8 mouse cellular contexts compared by ENCODE assay signal in the genomic region with DNA sequence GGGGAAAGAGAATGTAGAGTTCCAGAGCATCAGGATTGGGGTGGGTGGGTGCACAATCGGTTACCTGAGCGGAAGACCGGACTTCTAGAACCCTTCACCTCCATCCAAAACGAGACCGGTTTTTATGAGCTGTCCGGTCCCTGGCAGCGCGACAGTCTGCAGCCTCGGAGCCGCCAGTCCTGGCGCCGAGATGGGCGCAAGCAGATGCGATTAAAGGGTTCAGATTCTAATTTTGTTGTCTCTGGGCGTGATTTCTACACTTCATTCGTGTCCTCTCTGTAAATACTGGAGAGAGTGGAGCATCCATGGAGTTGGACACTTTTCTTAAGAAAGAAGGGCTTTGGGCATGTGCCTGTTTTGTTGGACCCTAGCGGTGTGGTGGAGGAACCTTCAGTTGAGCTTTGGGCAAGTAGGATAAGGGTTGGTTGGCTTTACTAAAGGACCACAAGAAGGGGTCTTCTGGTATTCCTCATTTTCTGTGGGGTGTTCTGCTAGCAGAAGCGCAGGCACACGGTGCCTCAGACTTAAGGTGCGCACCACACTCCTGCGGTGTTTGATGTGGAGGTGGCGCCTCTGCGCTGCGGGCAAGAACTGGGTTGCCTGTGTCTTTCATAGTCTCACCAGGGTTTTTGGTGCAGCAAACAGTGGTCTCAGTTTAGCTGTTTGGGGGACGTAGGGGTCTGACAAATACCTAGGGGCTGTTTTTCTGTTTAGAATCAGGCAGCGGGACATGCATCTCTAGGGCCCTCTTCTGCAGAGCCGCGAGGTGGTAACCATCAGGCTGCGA. TPM values are rescaled to one million over a fixed set of nuclear protein-coding genes. Genes with fewer than 3 reads are reported as not detected.
DNase-seq lines count a peak whose midpoint lies in the region; ATAC-seq lines count a peak whose summit lies in the region.

No protein-coding gene starts in this region.

- no peak overlapping the region for H3K9ac ChIP-seq in lung, embryonic 15.5 days
- no peak overlapping the region; the same call in 1 of the 2 replicates for H3K9ac ChIP-seq in intestine, embryonic 15.5 days
- peak overlapping the region; percentile 63; the same call in 1 of the 2 replicates for H3K9ac ChIP-seq in midbrain, embryonic 14.5 days (replicated peaks; ENCODE audit: low read length)

- H3K4me3 ChIP-seq in lung, embryonic 15.5 days = peak overlapping the region; percentile 46
- peak overlapping the region; percentile 48 for H3K4me3 ChIP-seq in intestine, embryonic 15.5 days (replicated peaks)
- peak overlapping the region; percentile 65 for H3K4me3 ChIP-seq in midbrain, embryonic 14.5 days (replicated peaks; ENCODE audit: low read depth, low read length)

- no peaks in the 10 kb centered on the region for H3K36me3 ChIP-seq in lung, embryonic 15.5 days
- H3K36me3 ChIP-seq in intestine, embryonic 15.5 days = no peaks in the 10 kb centered on the region
- no peaks in the 10 kb centered on the region for H3K36me3 ChIP-seq in midbrain, embryonic 14.5 days (ENCODE audit: control insufficient read depth, insufficient read depth, low read length)

- H3K27me3 ChIP-seq in lung, embryonic 15.5 days = peaks cover 45% of the 10 kb centered on the region
- H3K27me3 ChIP-seq in intestine, embryonic 15.5 days (replicated peaks) = peaks cover 39% of the 10 kb centered on the region
- peaks cover 19% of the 10 kb centered on the region for H3K27me3 ChIP-seq in midbrain, embryonic 14.5 days (ENCODE audit: control insufficient read depth, insufficient read depth, low read length)

- DNase-seq in lung, postnatal 4 days = no peak
- peak; percentile 41 for DNase-seq in embryo, embryonic 9.5 days (ENCODE audit: extremely low spot score)
- DNase-seq in midbrain, embryonic 14.5 days = peak; percentile 46
- DNase-seq in ovary, postnatal 36 days (ENCODE audit: low spot score) = no peak
- DNase-seq in T-cell, adult 2 months (ENCODE audit: low spot score) = no peak
- no peak for DNase-seq in thymus, postnatal 0 days (ENCODE audit: low spot score)

- ATAC-seq in lung, embryonic 15.5 days (ENCODE audit: borderline replicate concordance, extremely low read depth, low FRiP score, low TSS enrichment) = no peak
- ATAC-seq in intestine, embryonic 15.5 days = no peak
- 0 out of 2 replicates have a peak, but pooled peaks have one; percentile 12 for ATAC-seq in midbrain, embryonic 14.5 days (ENCODE audit: low FRiP score, low TSS enrichment)

- 3% methylated on average over 29 of the region's 29 CpGs for WGBS in lung, embryonic 15.5 days
- WGBS in intestine, embryonic 15.5 days = 1% methylated on average over 29 of the region's 29 CpGs
- 1% methylated on average over 29 of the region's 29 CpGs for WGBS in midbrain, embryonic 14.5 days

- peak overlapping the region; percentile 93 for H3K4me2 ChIP-seq in lung, embryonic 15.5 days
- H3K4me2 ChIP-seq in intestine, embryonic 15.5 days (replicated peaks) = peak overlapping the region; percentile 91
- peak overlapping the region; percentile 98 for H3K4me2 ChIP-seq in midbrain, embryonic 14.5 days (ENCODE audit: low read length)

- peaks cover 16% of the 10 kb centered on the region; the same call in 1 of the 2 replicates for H3K4me1 ChIP-seq in lung, embryonic 15.5 days
- peaks cover 17% of the 10 kb centered on the region; the same call in 1 of the 2 replicates for H3K4me1 ChIP-seq in intestine, embryonic 15.5 days (replicated peaks)
- H3K4me1 ChIP-seq in midbrain, embryonic 14.5 days (ENCODE audit: control insufficient read depth, insufficient read depth, low read length) = peaks cover 10% of the 10 kb centered on the region; the same call in 1 of the 2 replicates

- no peaks in the 10 kb centered on the region for H3K9me3 ChIP-seq in lung, embryonic 15.5 days
- no peaks in the 10 kb centered on the region for H3K9me3 ChIP-seq in intestine, embryonic 15.5 days
- no peaks in the 10 kb centered on the region for H3K9me3 ChIP-seq in midbrain, embryonic 14.5 days (ENCODE audit: control insufficient read depth, low read length)

- no peak overlapping the region for H3K27ac ChIP-seq in lung, embryonic 15.5 days
- H3K27ac ChIP-seq in intestine, embryonic 15.5 days = no peak overlapping the region
- H3K27ac ChIP-seq in midbrain, embryonic 14.5 days (replicated peaks; ENCODE audit: low read depth, low read length) = no peak overlapping the region

RNA-seq across cellular contexts. Expression of a gene that starts 0.6 kb away (rescaled TPM):
- 0.31 TPM in 1 of 2 replicates, not detected in the other for polyA plus RNA-seq in lung, embryonic 15.5 days (2015; fragmentation: Nextera tagmentation; extraction: Ambion mirVana)
- polyA plus RNA-seq in intestine, embryonic 15.5 days (2015; fragmentation: Nextera tagmentation; extraction: Ambion mirVana) = 0.25 TPM in 1 of 2 replicates, not detected in the other
- 0.57 and 1.0 TPM in 2 replicates for polyA plus RNA-seq in midbrain, embryonic 14.5 days (2014; fragmentation: Nextera tagmentation; extraction: Ambion mirVana)
- not detected in 2 replicates for polyA plus RNA-seq in thymus, postnatal 0 days (2015; fragmentation: Nextera tagmentation; extraction: Ambion mirVana)

RNA-seq across cellular contexts. Expression of a gene that starts 2.6 kb away (rescaled TPM):
- polyA plus RNA-seq in lung, embryonic 15.5 days (2015; fragmentation: Nextera tagmentation; extraction: Ambion mirVana) = 3.9 and 4.7 TPM in 2 replicates
- 6.7 and 7.2 TPM in 2 replicates for polyA plus RNA-seq in intestine, embryonic 15.5 days (2015; fragmentation: Nextera tagmentation; extraction: Ambion mirVana)
- 19.5 and 22.4 TPM in 2 replicates for polyA plus RNA-seq in midbrain, embryonic 14.5 days (2014; fragmentation: Nextera tagmentation; extraction: Ambion mirVana)
- 0.15 and 0.23 TPM in 2 replicates for polyA plus RNA-seq in thymus, postnatal 0 days (2015; fragmentation: Nextera tagmentation; extraction: Ambion mirVana)

Comparison
In these comparisons a context has a peak if more than half of its experiments do, and no peak if none do; other contexts are left out.
1. DNase-seq: peak in embryo, embryonic 9.5 days (single experiment) and midbrain, embryonic 14.5 days (single experiment); none in lung, postnatal 4 days (0 of 2), ovary, postnatal 36 days (single experiment), T-cell, adult 2 months (single experiment) and thymus, postnatal 0 days (single experiment).
2. Peak in every context shown above with its lines, with median percentiles within 50 percentile points of each other: H3K4me2 ChIP-seq and H3K4me3 ChIP-seq.